Mouse (Mus musculus) liver, postnatal 0 days (tissue): ENCODE data around the gene Fermt1.

Source experiments
- CTCF ChIP-seq: sonication (generic); IDR thresholded peaks from 2 replicates; pipeline ENCODE4 v1.5.1; 2016; ENCODE audit warnings: antibody characterized with exemption, low read depth
- EP300 ChIP-seq: IDR thresholded peaks from 2 replicates; pipeline ENCODE4 v1.6.1; 2016; ENCODE audit warnings: antibody characterized with exemption, low read depth, mild to moderate bottlenecking

GRCm38 (mm10) chr2:132869682-132870081 lies 76.0 kb downstream of the Fermt1 start:
- TF ChIP-seq CTCF (no peak), EP300 (no peak)
